ENCODE assay signal across 8 mouse cellular contexts in genomic region chr19:37559286-37560079, GRCm38 (mm10). TPM values are rescaled to one million over a fixed set of nuclear protein-coding genes. Genes with fewer than 3 reads are reported as not detected.
DNase-seq lines count a peak whose midpoint lies in the region; ATAC-seq and TF ChIP-seq lines count a peak whose summit lies in the region.

No protein-coding gene starts in this region.

- H3K36me3 ChIP-seq in lung, embryonic 16.5 days (ENCODE audit: control insufficient read depth, insufficient read depth, low read length): no peaks in the 10 kb centered on the region
- no peaks in the 10 kb centered on the region for H3K36me3 ChIP-seq in liver, embryonic 14.5 days (replicated peaks; ENCODE audit: control insufficient read depth, insufficient read depth, low read depth)
- H3K36me3 ChIP-seq in small intestine, adult 2 months (ENCODE audit: control insufficient read depth, insufficient read depth, low read length): no peaks in the 10 kb centered on the region

- no peaks in the 10 kb centered on the region for H3K27me3 ChIP-seq in lung, embryonic 16.5 days (ENCODE audit: control insufficient read depth, insufficient read depth, low read depth, low read length)
- no peaks in the 10 kb centered on the region for H3K27me3 ChIP-seq in liver, embryonic 14.5 days (ENCODE audit: control insufficient read depth, insufficient read depth, low read length)
- H3K27me3 ChIP-seq in small intestine, adult 2 months (ENCODE audit: control insufficient read depth, insufficient read depth, low read length): no peaks in the 10 kb centered on the region

- H3K9me3 ChIP-seq in lung, embryonic 16.5 days (ENCODE audit: control insufficient read depth, low read length): no peaks in the 10 kb centered on the region
- no peaks in the 10 kb centered on the region for H3K9me3 ChIP-seq in liver, embryonic 14.5 days (ENCODE audit: control insufficient read depth, low read length)

- TF ChIP-seq CTCF in liver, embryonic 14.5 days (IDR thresholded peaks at IDR 0.05; ENCODE audit: low read depth): peak; percentile 54
- no peak for TF ChIP-seq CTCF in small intestine, adult 2 months (IDR thresholded peaks at IDR 0.05; ENCODE audit: extremely low read depth, insufficient read length, insufficient replicate concordance, low read depth, low read length)

- TF ChIP-seq EP300 in liver, embryonic 14.5 days (IDR thresholded peaks at IDR 0.05; ENCODE audit: low read depth): no peak

- H3K27ac ChIP-seq in lung, embryonic 16.5 days (ENCODE audit: low read length): peak overlapping the region; percentile 1; the same call in 1 of the 2 replicates
- peak overlapping the region; percentile 69 for H3K27ac ChIP-seq in liver, embryonic 14.5 days
- peak overlapping the region; percentile 31; the same call in 1 of the 2 replicates for H3K27ac ChIP-seq in small intestine, adult 2 months (ENCODE audit: insufficient read depth, low read depth, low read length)

- DNase-seq in lung, postnatal 14 days: no peak
- peak; percentile 70 for DNase-seq in embryo, embryonic 10.5 days (ENCODE audit: low spot score)
- DNase-seq in induced T-regulatory cell, adult 2 months (ENCODE audit: low read depth): peak; percentile 86
- no peak for DNase-seq in liver, embryonic 14.5 days (ENCODE audit: low read depth in 3 of 3, low spot score in 3 of 3)
- DNase-seq in c-Kit-positive CD71-positive TER-119-positive erythroid progenitor cells, embryonic 14.5 days (ENCODE audit: low spot score): no peak
- DNase-seq in gastrocnemius, adult 18-20 months (ENCODE audit: low spot score): no peak

- H3K9ac ChIP-seq in lung, embryonic 16.5 days (ENCODE audit: low read length): no peak overlapping the region
- H3K9ac ChIP-seq in liver, embryonic 14.5 days (replicated peaks): peak overlapping the region; percentile 29

- H3K4me3 ChIP-seq in lung, embryonic 16.5 days (ENCODE audit: low read length): no peak overlapping the region
- 0 out of 4 replicates have a peak overlapping the region, but pooled peaks of 1 of the 2 experiments have one; percentile 8 for H3K4me3 ChIP-seq in liver, embryonic 14.5 days (ENCODE audit: insufficient read depth in 1 of 2, low read depth in 2 of 2, low read length in 2 of 2)
- 0 out of 2 replicates have a peak overlapping the region, but pooled peaks have one; percentile 1 for H3K4me3 ChIP-seq in small intestine, adult 2 months (ENCODE audit: low read depth, low read length)

- TF ChIP-seq POLR2A in small intestine, adult 2 months (IDR thresholded peaks at IDR 0.05; ENCODE audit: low read depth, low read length): no peak

- H3K4me1 ChIP-seq in lung, embryonic 16.5 days (replicated peaks; ENCODE audit: control insufficient read depth, insufficient read depth, low read length): peaks cover 11% of the 10 kb centered on the region
- peaks cover 64 to 70% of the 10 kb centered on the region in 2 experiments for H3K4me1 ChIP-seq in liver, embryonic 14.5 days (replicated peaks; ENCODE audit: control insufficient read depth in 2 of 2, insufficient read depth in 2 of 2, low read length in 1 of 2)
- H3K4me1 ChIP-seq in small intestine, adult 2 months (ENCODE audit: control insufficient read depth, insufficient read depth, insufficient read length, low read length): peaks cover 7% of the 10 kb centered on the region; the same call in 1 of the 2 replicates

- 25% methylated on average over 9 of the region's 9 CpGs for WGBS in lung, embryonic 16.5 days
- WGBS in liver, embryonic 14.5 days (ENCODE audit: insufficient replicate concordance): 12% methylated on average over 9 of the region's 9 CpGs
- WGBS in small intestine, adult 2 months: 27% methylated on average over 9 of the region's 9 CpGs

- H3K4me2 ChIP-seq in lung, embryonic 16.5 days (ENCODE audit: low read depth, low read length): peak overlapping the region; percentile 39
- peak overlapping the region; percentile 49 for H3K4me2 ChIP-seq in liver, embryonic 14.5 days (ENCODE audit: low read depth)

- ATAC-seq in lung, embryonic 16.5 days (ENCODE audit: low read depth): 0 out of 2 replicates have a peak, but pooled peaks have one; percentile 28
- ATAC-seq in liver, embryonic 14.5 days (ENCODE audit: insufficient read depth): peak; percentile 16; the same call in 1 of the 2 replicates

RNA-seq across cellular contexts. Expression of gene Exoc6, which starts 9.3 kb away (rescaled TPM):
- polyA plus RNA-seq in lung, embryonic 16.5 days (2015; fragmentation: Nextera tagmentation; extraction: Ambion mirVana): 13.2 and 13.7 TPM in 2 replicates
- polyA plus RNA-seq in liver, embryonic 14.5 days (2012; rRNA removed): 11.4 and 17.3 TPM in 2 replicates
- 31.6 and 32.4 TPM in 2 replicates for polyA plus RNA-seq in liver, embryonic 14.5 days (2014; fragmentation: Nextera tagmentation; extraction: Ambion mirVana)
- polyA plus RNA-seq in small intestine, adult 2 months (2012; rRNA removed): 2.3 and 5.3 TPM in 2 replicates
- 10 to 100 TPM; 55.6 to 59.9 TPM for total RNA-seq in gastrocnemius, adult 18-20 months (2021)

Comparison
In these comparisons a context has a peak if more than half of its experiments do, and no peak if none do; other contexts are left out.
1. H3K27ac ChIP-seq: peak in every context shown above with its lines; median percentile 69 in liver, embryonic 14.5 days; 31 in small intestine, adult 2 months; 1 in lung, embryonic 16.5 days.
2. DNase-seq: peak in embryo, embryonic 10.5 days (single experiment) and induced T-regulatory cell, adult 2 months (single experiment); none in lung, postnatal 14 days (single experiment), liver, embryonic 14.5 days (0 of 3), c-Kit-positive CD71-positive TER-119-positive erythroid progenitor cells, embryonic 14.5 days (single experiment) and gastrocnemius, adult 18-20 months (single experiment).